Mouse (Mus musculus) heart, adult 11 months (tissue): ENCODE measurements around the gene C8a.

Source experiments
- DNase-seq: peaks from one replicate; pipeline ENCODE4 v3.0.0; 2022

The C8a gene

GRCm38 (mm10) chr4:104876323-104876722, at the start of gene C8a:
Gene C8a (minus strand): TSS chr4:104876398.
- peak; percentile 30 for DNase-seq

GRCm38 (mm10) chr4:104925383-104925782, 49.2 kb upstream of the C8a start:
- DNase-seq, result no peak

GRCm38 (mm10) chr4:104918017-104918416, 41.8 kb upstream of the C8a start:
- no peak for DNase-seq

GRCm38 (mm10) chr4:104914711-104915247, 38.6 kb upstream of the C8a start:
- no peak for DNase-seq

- DNase-seq, result no peak
Measured at GRCm38 (mm10) chr4:104913291-104914129, 37.3 kb upstream of the C8a start, which contains the start of gene Fyb2. Gene Fyb2 (plus strand): TSS chr4:104913456.

GRCm38 (mm10) chr4:104911685-104912084, 35.5 kb upstream of the C8a start:
- peak; percentile 93 for DNase-seq

GRCm38 (mm10) chr4:104905049-104905448, 28.9 kb upstream of the C8a start:
- no peak for DNase-seq

- no peak for DNase-seq
Measured at GRCm38 (mm10) chr4:104902836-104903235, 26.6 kb upstream of the C8a start.

- DNase-seq, result peak; percentile 66
Measured at GRCm38 (mm10) chr4:104894004-104894734, 18.0 kb upstream of the C8a start.

- peak; percentile 74 for DNase-seq
Measured at GRCm38 (mm10) chr4:104893588-104893987, 17.4 kb upstream of the C8a start.

GRCm38 (mm10) chr4:104891708-104892107, 15.5 kb upstream of the C8a start:
- peak; percentile 88 for DNase-seq

GRCm38 (mm10) chr4:104888499-104889262, 12.5 kb upstream of the C8a start:
- peak; percentile 55 for DNase-seq

- peak; percentile 80 for DNase-seq
Measured at GRCm38 (mm10) chr4:104887486-104887885, 11.3 kb upstream of the C8a start.

- peak; percentile 30 for DNase-seq
Measured at GRCm38 (mm10) chr4:104875832-104876231, 366 bp downstream of the C8a start.

GRCm38 (mm10) chr4:104870196-104870595, 6.0 kb downstream of the C8a start:
- peak; percentile 82 for DNase-seq

GRCm38 (mm10) chr4:104869581-104869980, 6.6 kb downstream of the C8a start:
- DNase-seq, result peak; percentile 43

GRCm38 (mm10) chr4:104864397-104864796, 11.8 kb downstream of the C8a start:
- DNase-seq, result no peak

- DNase-seq, result peak; percentile 30
Measured at GRCm38 (mm10) chr4:104861241-104861640, 15.0 kb downstream of the C8a start.

GRCm38 (mm10) chr4:104857823-104858222, 18.4 kb downstream of the C8a start:
- DNase-seq, result peak; percentile 19

GRCm38 (mm10) chr4:104857029-104857428, 19.2 kb downstream of the C8a start, which contains the start of gene Gm17662:
Gene Gm17662 (plus strand): TSS chr4:104857329.
- no peak for DNase-seq

GRCm38 (mm10) chr4:104855216-104855615, 21.0 kb downstream of the C8a start:
- DNase-seq, result no peak

- DNase-seq, result peak; percentile 54
Measured at GRCm38 (mm10) chr4:104843546-104843945, 32.7 kb downstream of the C8a start.

- peak; percentile 31 for DNase-seq
Measured at GRCm38 (mm10) chr4:104842204-104842603, 34.0 kb downstream of the C8a start.
